Comparison of ENCODE assay signal across 28 mouse cellular contexts in genomic region chr11:46667105-46667504, GRCm38 (mm10). TPM values are rescaled to one million over a fixed set of nuclear protein-coding genes. Genes with fewer than 3 reads are reported as not detected.
"Had no signal": no experiment of that assay in that cellular context is flagged by ENCODE, and none has a peak within 500 bp of the region (broad histone marks: within the 10 kb centered on the region; RNA-seq: fewer than 3 reads in every experiment).

No protein-coding gene starts in this region.

- H3K4me1 ChIP-seq: lung, embryonic 15.5 days; midbrain, embryonic 12.5 days; midbrain, embryonic 15.5 days; neural tube, embryonic 13.5 days; neural tube, embryonic 15.5 days had no signal

- H3K9me3 ChIP-seq: liver, embryonic 13.5 days; liver, embryonic 15.5 days; lung, embryonic 15.5 days; megakaryocyte, embryonic 14.5 days; midbrain, embryonic 12.5 days; midbrain, embryonic 15.5 days; neural tube, embryonic 13.5 days; neural tube, embryonic 15.5 days had no signal

- DNase-seq: liver, embryonic 13.5 days; liver, postnatal 0 days; lung, adult 2 months; lung, postnatal 14 days; lung, postnatal 36 days; right cerebral cortex, postnatal 14 days; spleen, adult 18-20 months; thymus, adult 2 months; thymus, postnatal 25 days; thymus, postnatal 4 days had no signal

- H3K9ac ChIP-seq: liver, embryonic 13.5 days; liver, embryonic 15.5 days; liver, postnatal 0 days; lung, embryonic 15.5 days; midbrain, embryonic 12.5 days; midbrain, embryonic 15.5 days; neural tube, embryonic 13.5 days; neural tube, embryonic 15.5 days had no signal

- ATAC-seq: liver, postnatal 0 days; lung, postnatal 0 days; midbrain, embryonic 15.5 days had no signal

- H3K4me3 ChIP-seq: liver, embryonic 13.5 days; liver, embryonic 15.5 days; lung, embryonic 15.5 days; megakaryocyte, embryonic 14.5 days; midbrain, embryonic 12.5 days; midbrain, embryonic 15.5 days; neural tube, embryonic 13.5 days; neural tube, embryonic 15.5 days had no signal

- H3K27ac ChIP-seq: liver, embryonic 13.5 days; liver, embryonic 15.5 days; lung, embryonic 15.5 days; macrophage; midbrain, embryonic 12.5 days; midbrain, embryonic 15.5 days; neural tube, embryonic 13.5 days; neural tube, embryonic 15.5 days had no signal

- H3K4me2 ChIP-seq: liver, embryonic 13.5 days; liver, embryonic 15.5 days; lung, embryonic 15.5 days; midbrain, embryonic 12.5 days; midbrain, embryonic 15.5 days; neural tube, embryonic 13.5 days; neural tube, embryonic 15.5 days had no signal

- H3K36me3 ChIP-seq: liver, embryonic 13.5 days; liver, embryonic 15.5 days; lung, embryonic 15.5 days; midbrain, embryonic 12.5 days; midbrain, embryonic 15.5 days; neural tube, embryonic 13.5 days; neural tube, embryonic 15.5 days had no signal

- H3K27me3 ChIP-seq: liver, embryonic 13.5 days; liver, embryonic 15.5 days; lung, embryonic 15.5 days; midbrain, embryonic 12.5 days; midbrain, embryonic 15.5 days; neural tube, embryonic 13.5 days; neural tube, embryonic 15.5 days had no signal

RNA-seq across cellular contexts. Expression of gene Dppa1, which starts 38.0 kb away (rescaled TPM):
- total RNA-seq: megakaryocyte progenitor cell, adult 5-6 weeks; midbrain, postnatal 0 days; monocyte, adult 5-6 weeks had no signal
- polyA plus RNA-seq: liver, embryonic 13.5 days; liver, embryonic 15.5 days; liver, postnatal 0 days; lung, adult 2 months; lung, embryonic 15.5 days; lung, postnatal 0 days; macrophage; midbrain, embryonic 12.5 days; midbrain, embryonic 15.5 days; midbrain, postnatal 0 days; neural tube, embryonic 11.5 days; neural tube, embryonic 13.5 days; neural tube, embryonic 15.5 days; small intestine, adult 2 months; stomach, embryonic 14.5 days; stomach, embryonic 16.5 days; testis, adult 2 months; urinary bladder, adult 2 months had no signal

RNA-seq across cellular contexts. Expression of gene Timd2, which starts 39.8 kb away (rescaled TPM):
- total RNA-seq: megakaryocyte progenitor cell, adult 5-6 weeks; midbrain, postnatal 0 days had no signal
- polyA plus RNA-seq: lung, adult 2 months; lung, embryonic 15.5 days; macrophage; midbrain, embryonic 12.5 days; midbrain, postnatal 0 days; neural tube, embryonic 11.5 days; neural tube, embryonic 15.5 days; stomach, embryonic 14.5 days; urinary bladder, adult 2 months had no signal
